Mouse (Mus musculus) small intestine, adult 2 months (tissue): ENCODE data around the gene Mgll.

Experiments
- CTCF ChIP-seq: fragments of 200-500 bp; IDR thresholded peaks from 2 replicates; pipeline ENCODE4 v1.5.1; 2012; ENCODE audit warnings: low read depth, mild to moderate bottlenecking, control low read depth, inconsistent platforms, low read length, moderate library complexity, mixed read lengths; ENCODE audit not compliant: insufficient replicate concordance, insufficient read length; ENCODE audit errors: extremely low read depth
- POLR2A ChIP-seq: fragments of 200-500 bp; IDR thresholded peaks from 2 replicates; pipeline ENCODE4 v1.6.1; 2012; ENCODE audit warnings: low read depth, mild to moderate bottlenecking, control low read depth, inconsistent platforms, low read length, moderate library complexity

GRCm38 (mm10) chr6:88759793-88760453 is 35.7 kb downstream of the Mgll start:
- TF ChIP-seq POLR2A (no peak), CTCF (no peak)
